Mouse (Mus musculus): Measurements from ENCODE around the gene Pigq.

GRCm38 (mm10) chr17:25913186-25913876 is 31.4 kb downstream of the Pigq start:
- TF ChIP-seq POLR2A (IDR thresholded peaks at IDR 0.05; ENCODE audit: borderline replicate concordance, insufficient read depth, low read length), result no peak
- TF ChIP-seq CTCF (IDR thresholded peaks at IDR 0.05; ENCODE audit: borderline replicate concordance, insufficient read depth, low read depth, low read length), result no peak
